Mouse (Mus musculus) intestine, postnatal 0 days (tissue): ENCODE data around the gene Tgm2. TPM values are rescaled to one million over a fixed set of nuclear protein-coding genes. Genes with fewer than 3 reads are reported as not detected.
A peak's percentile ranks its signal among the peaks of the same experiment; 100 is the strongest.

Source experiments
- ATAC-seq: fragments of 200-750 bp; cut with Nextera tagmentation; 2 replicates; pipeline ENCODE4 v1.8.0; 2017; ENCODE audit warnings: mild to moderate bottlenecking, moderate TSS enrichment, moderate library complexity
- H3K27ac ChIP-seq: fragments of 300-500 bp; sonication (generic); 2 replicates; pipeline ENCODE4 v1.5.1; 2014; ENCODE audit warnings: mild to moderate bottlenecking, low read depth, low read length, moderate library complexity
- H3K27me3 ChIP-seq: fragments of 300-500 bp; sonication (generic); replicated peaks from 2 replicates; pipeline ENCODE4 v1.6.1; 2014; ENCODE audit warnings: low read length, mixed read lengths; ENCODE audit not compliant: control insufficient read depth, insufficient read depth
- H3K36me3 ChIP-seq: fragments of 300-500 bp; sonication (generic); 2 replicates; pipeline ENCODE4 v1.6.1; 2014; ENCODE audit warnings: mild to moderate bottlenecking, moderate library complexity; ENCODE audit not compliant: control insufficient read depth, insufficient read depth
- H3K4me1 ChIP-seq: fragments of 300-500 bp; sonication (generic); replicated peaks from 2 replicates; pipeline ENCODE4 v1.6.1; 2014; ENCODE audit warnings: antibody characterized with exemption, low read length, mixed read lengths; ENCODE audit not compliant: control insufficient read depth, insufficient read depth
- H3K4me2 ChIP-seq: fragments of 300-500 bp; sonication (generic); replicated peaks from 2 replicates; pipeline ENCODE4 v1.6.1; 2014; ENCODE audit warnings: low read depth, mild to moderate bottlenecking, moderate library complexity
- H3K4me3 ChIP-seq: fragments of 300-500 bp; sonication (generic); 2 replicates; pipeline ENCODE4 v1.5.1; 2014; ENCODE audit warnings: low read depth, low read length
- H3K9ac ChIP-seq: fragments of 300-500 bp; sonication (generic); 2 replicates; pipeline ENCODE4 v1.6.1; 2014; ENCODE audit warnings: mild to moderate bottlenecking, low read depth, low read length
- H3K9me3 ChIP-seq: fragments of 300-500 bp; sonication (generic); 2 replicates; pipeline ENCODE4 v1.6.1; 2016; ENCODE audit warnings: mixed run types; ENCODE audit not compliant: control insufficient read depth
- CTCF ChIP-seq: sonication (generic); IDR thresholded peaks from 2 replicates; pipeline ENCODE4 v1.5.1; 2016; ENCODE audit warnings: low read depth, mild to moderate bottlenecking, control low read depth, antibody characterized with exemption, moderate library complexity
- WGBS: fragments of 180-500 bp; shearing (Covaris S2); extraction: QIAGEN DNeasy Blood & Tissue Kit; methylation state at CpG from one replicate; pipeline ENCODE4 v1.1.7; 2014; 5-methylcytosine and 5-hydroxymethylcytosine counted together
- polyA plus RNA-seq: library from polyadenylated mRNA; unstranded; fragments of >200 nt; fragmentation: Nextera tagmentation; extraction: Ambion mirVana; gene quantifications from 2 replicates; pipeline ENCODE4 v1.2.1, GENCODE M21; 2015

The Tgm2 gene
- 40.0 and 40.4 TPM in 2 replicates for polyA plus RNA-seq

- Histone ChIP-seq H3K36me3 (peaks cover 10% of the 10 kb centered on the region; the same call in 1 of the 2 replicates), H3K4me2 (peak within 1 kb of the TSS; percentile 80), H3K4me1 (peaks cover 17% of the 10 kb centered on the region), H3K9ac (peak within 1 kb of the TSS; percentile 69), H3K27me3 (no peaks in the 10 kb centered on the region), H3K4me3 (peak within 1 kb of the TSS; percentile 55), H3K27ac (peak within 1 kb of the TSS; percentile 35), H3K9me3 (no peaks in the 10 kb centered on the region)
- peak; percentile 79 for ATAC-seq
- WGBS: under 1% methylated on average over 32 of the region's 33 CpGs
- peak; percentile 89 for TF ChIP-seq CTCF
These were observed at the start of gene Tgm2 for GRCm38 (mm10) chr2:158146223-158146622. TSS of gene Tgm2 (minus strand) at chr2:158146436.

GRCm38 (mm10) chr2:158194945-158195640 is 48.9 kb upstream of the Tgm2 start:
- no peak overlapping the region for H3K9ac ChIP-seq
- no peaks in the 10 kb centered on the region; the same call in 1 of the 2 replicates for H3K36me3 ChIP-seq
- 0 out of 2 replicates have a peak, but pooled peaks cover 5% of the 10 kb centered on the region for H3K4me1 ChIP-seq
- peak; percentile 83 for TF ChIP-seq CTCF
- H3K4me3 ChIP-seq: no peak overlapping the region
- WGBS: 28% methylated on average over 10 of the region's 10 CpGs
- ATAC-seq: 0 out of 2 replicates have a peak, but pooled peaks have one; percentile 41
- no peaks in the 10 kb centered on the region for H3K9me3 ChIP-seq
- no peak overlapping the region for H3K4me2 ChIP-seq
- H3K27ac ChIP-seq: no peak overlapping the region
- no peaks in the 10 kb centered on the region for H3K27me3 ChIP-seq

- TF ChIP-seq CTCF: no peak
- WGBS: 59% methylated on average over 10 of the region's 10 CpGs
- 0 out of 2 replicates have a peak, but pooled peaks cover 5% of the 10 kb centered on the region for H3K4me1 ChIP-seq
These were observed 47.5 kb upstream of the Tgm2 start for GRCm38 (mm10) chr2:158193611-158194336.

GRCm38 (mm10) chr2:158191098-158191497 is 44.9 kb upstream of the Tgm2 start:
- no peak for TF ChIP-seq CTCF
- Histone ChIP-seq H3K4me2 (no peak overlapping the region), H3K36me3 (no peaks in the 10 kb centered on the region), H3K27me3 (no peaks in the 10 kb centered on the region), H3K4me1 (0 out of 2 replicates have a peak, but pooled peaks cover 5% of the 10 kb centered on the region), H3K9ac (no peak overlapping the region), H3K9me3 (no peaks in the 10 kb centered on the region), H3K4me3 (no peak overlapping the region), H3K27ac (no peak overlapping the region)
- 33% methylated on average over 7 of the region's 7 CpGs for WGBS
- ATAC-seq: peak; percentile 38; the same call in 1 of the 2 replicates

More at GRCm38 (mm10) chr2:158193611-158194336, 47.5 kb upstream of the Tgm2 start:
- Histone ChIP-seq H3K9ac (no peak overlapping the region), H3K27ac (no peak overlapping the region), H3K36me3 (no peaks in the 10 kb centered on the region), H3K9me3 (no peaks in the 10 kb centered on the region), H3K4me2 (no peak overlapping the region), H3K27me3 (no peaks in the 10 kb centered on the region), H3K4me3 (no peak overlapping the region)
- ATAC-seq: no peak

GRCm38 (mm10) chr2:158189451-158189850 is 43.2 kb upstream of the Tgm2 start:
- H3K4me3 ChIP-seq: no peak overlapping the region
- WGBS: 66% methylated on average over 11 of the region's 11 CpGs
- no peaks in the 10 kb centered on the region for H3K27me3 ChIP-seq
- H3K4me1 ChIP-seq: 0 out of 2 replicates have a peak, but pooled peaks cover 5% of the 10 kb centered on the region
- ATAC-seq: no peak
- H3K27ac ChIP-seq: no peak overlapping the region
- no peaks in the 10 kb centered on the region for H3K36me3 ChIP-seq
- no peaks in the 10 kb centered on the region for H3K9me3 ChIP-seq
- H3K9ac ChIP-seq: no peak overlapping the region
- TF ChIP-seq CTCF: no peak
- no peak overlapping the region for H3K4me2 ChIP-seq

- H3K27me3 ChIP-seq: no peaks in the 10 kb centered on the region
- no peaks in the 10 kb centered on the region for H3K9me3 ChIP-seq
- no peak overlapping the region for H3K4me3 ChIP-seq
- no peak overlapping the region for H3K9ac ChIP-seq
- 0 out of 2 replicates have a peak, but pooled peaks cover 3% of the 10 kb centered on the region for H3K4me1 ChIP-seq
- no peak overlapping the region for H3K27ac ChIP-seq
- TF ChIP-seq CTCF: no peak
- no peak for ATAC-seq
- 55% methylated on average over 11 of the region's 11 CpGs for WGBS
- H3K36me3 ChIP-seq: no peaks in the 10 kb centered on the region
- H3K4me2 ChIP-seq: no peak overlapping the region
These were observed 40.1 kb upstream of the Tgm2 start for GRCm38 (mm10) chr2:158186206-158186871.
